Mouse (Mus musculus) hindbrain, embryonic 13.5 days (tissue): ENCODE measurements around the gene Pfkm. TPM values are rescaled to one million over a fixed set of nuclear protein-coding genes. Genes with fewer than 3 reads are reported as not detected.

Experiments
- ATAC-seq: fragments of 200-750 bp; cut with Nextera tagmentation; 2 replicates; pipeline ENCODE4 v1.8.0; 2017; ENCODE audit warnings: moderate TSS enrichment; ENCODE audit not compliant: low FRiP score
- H3K27ac ChIP-seq: fragments of 300-500 bp; sonication (generic); 2 replicates; pipeline ENCODE4 v1.5.1; 2015; ENCODE audit warnings: inconsistent platforms, mild to moderate bottlenecking, moderate library complexity
- H3K27me3 ChIP-seq: fragments of 300-500 bp; sonication (generic); 2 replicates; pipeline ENCODE4 v1.6.1; 2015; ENCODE audit warnings: mild to moderate bottlenecking, inconsistent platforms
- H3K36me3 ChIP-seq: fragments of 300-500 bp; sonication (generic); 2 replicates; pipeline ENCODE4 v1.6.1; 2015; ENCODE audit warnings: mild to moderate bottlenecking, inconsistent platforms
- H3K4me1 ChIP-seq: fragments of 300-500 bp; sonication (generic); replicated peaks from 2 replicates; pipeline ENCODE4 v1.6.1; 2015; ENCODE audit warnings: inconsistent platforms
- H3K4me2 ChIP-seq: fragments of 300-500 bp; sonication (generic); 2 replicates; pipeline ENCODE4 v1.6.1; 2015; ENCODE audit warnings: inconsistent platforms, mild to moderate bottlenecking, moderate library complexity
- H3K4me3 ChIP-seq: fragments of 300-500 bp; sonication (generic); 2 replicates; pipeline ENCODE4 v1.5.1; 2015; ENCODE audit warnings: mild to moderate bottlenecking, inconsistent platforms
- H3K9ac ChIP-seq: fragments of 300-500 bp; sonication (generic); 2 replicates; pipeline ENCODE4 v1.6.1; 2015; ENCODE audit warnings: mild to moderate bottlenecking, inconsistent platforms
- H3K9me3 ChIP-seq: fragments of 300-500 bp; sonication (generic); 2 replicates; pipeline ENCODE4 v1.6.1; 2016; ENCODE audit warnings: inconsistent platforms
- WGBS: fragments of 180-500 bp; shearing (Covaris S2); methylation state at CpG from one replicate; pipeline ENCODE4 v1.1.7; 2015; 5-methylcytosine and 5-hydroxymethylcytosine counted together
- polyA plus RNA-seq: library from polyadenylated mRNA; unstranded; fragments of >200 nt; fragmentation: Nextera tagmentation; extraction: Ambion mirVana; gene quantifications from 2 replicates; pipeline ENCODE4 v1.2.1, GENCODE M21; 2015

Gene Pfkm
- polyA plus RNA-seq, 1 experiment from 2014 or later: 70.2 TPM

DNA sequence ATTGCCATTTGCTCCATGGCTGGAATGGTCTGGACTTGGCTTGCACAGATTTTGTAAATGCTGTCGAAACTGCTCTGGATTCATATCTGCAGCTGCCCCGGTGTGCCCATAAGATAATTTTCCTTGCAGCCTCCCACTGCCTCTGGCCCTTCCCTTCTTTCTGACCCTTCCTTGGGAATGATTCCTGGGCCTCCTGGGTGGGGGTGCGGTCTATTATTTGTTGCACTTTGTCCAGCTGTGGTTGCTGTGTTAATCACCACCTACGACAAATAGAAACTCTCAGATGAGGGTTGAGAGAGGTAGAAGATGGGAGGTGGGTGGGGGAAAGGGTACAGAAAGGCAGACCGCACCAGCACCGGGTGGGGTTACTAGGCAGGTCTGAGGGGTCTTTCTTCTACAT is 14.8 kb downstream of the Pfkm start:
- no peaks in the 10 kb centered on the region for H3K9me3 ChIP-seq
- peaks cover 27% of the 10 kb centered on the region for H3K4me1 ChIP-seq
- H3K9ac ChIP-seq: 0 out of 2 replicates have a peak overlapping the region, but pooled peaks have one; percentile 86
- H3K27ac ChIP-seq: no peak overlapping the region; the same call in 1 of the 2 replicates
- no peak for ATAC-seq
- H3K36me3 ChIP-seq: peaks cover under 1% of the 10 kb centered on the region
- no peak overlapping the region for H3K4me3 ChIP-seq
- H3K27me3 ChIP-seq: no peaks in the 10 kb centered on the region
- H3K4me2 ChIP-seq: peak overlapping the region; percentile 69; the same call in 1 of the 2 replicates
- WGBS: 86% methylated on average over 6 of the region's 6 CpGs

DNA sequence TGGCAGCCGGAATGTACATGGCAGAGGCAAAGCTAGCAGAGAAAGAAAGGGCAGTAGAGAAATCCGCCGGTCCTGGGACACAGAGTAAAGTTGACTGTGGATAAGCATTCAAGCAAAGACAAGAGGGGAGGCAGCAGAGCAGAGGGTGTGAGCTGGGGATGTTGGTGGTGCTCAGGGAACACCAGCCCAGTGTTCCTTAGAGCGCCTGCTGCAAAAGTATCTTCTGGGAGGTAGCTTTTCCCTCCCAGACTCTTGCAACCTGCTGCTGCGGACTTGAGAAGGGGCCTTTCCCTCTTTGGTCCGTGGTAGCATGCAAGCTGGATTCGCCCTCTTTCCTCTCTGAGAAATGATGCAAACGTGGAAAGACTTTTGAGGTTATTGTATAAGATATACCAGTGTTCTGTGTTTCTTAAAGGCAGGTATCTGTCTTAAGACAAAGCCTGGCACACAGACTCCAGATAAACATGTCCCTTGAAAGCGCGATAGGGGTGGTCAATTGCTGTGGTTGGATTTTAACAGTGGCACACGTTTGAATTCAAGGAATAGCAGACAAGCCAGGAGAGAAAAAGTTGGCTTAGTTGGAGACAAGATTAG is 15.4 kb downstream of the Pfkm start:
- Histone ChIP-seq H3K36me3 (peaks cover 6% of the 10 kb centered on the region), H3K9ac (peak overlapping the region; percentile 86), H3K27ac (peak overlapping the region; percentile 89), H3K4me3 (peak overlapping the region; percentile 71), H3K4me2 (peak overlapping the region; percentile 69), H3K4me1 (peaks cover 27% of the 10 kb centered on the region), H3K27me3 (no peaks in the 10 kb centered on the region), H3K9me3 (no peaks in the 10 kb centered on the region)
- peak; percentile 29 for ATAC-seq
- WGBS: 37% methylated on average over 11 of the region's 11 CpGs

DNA sequence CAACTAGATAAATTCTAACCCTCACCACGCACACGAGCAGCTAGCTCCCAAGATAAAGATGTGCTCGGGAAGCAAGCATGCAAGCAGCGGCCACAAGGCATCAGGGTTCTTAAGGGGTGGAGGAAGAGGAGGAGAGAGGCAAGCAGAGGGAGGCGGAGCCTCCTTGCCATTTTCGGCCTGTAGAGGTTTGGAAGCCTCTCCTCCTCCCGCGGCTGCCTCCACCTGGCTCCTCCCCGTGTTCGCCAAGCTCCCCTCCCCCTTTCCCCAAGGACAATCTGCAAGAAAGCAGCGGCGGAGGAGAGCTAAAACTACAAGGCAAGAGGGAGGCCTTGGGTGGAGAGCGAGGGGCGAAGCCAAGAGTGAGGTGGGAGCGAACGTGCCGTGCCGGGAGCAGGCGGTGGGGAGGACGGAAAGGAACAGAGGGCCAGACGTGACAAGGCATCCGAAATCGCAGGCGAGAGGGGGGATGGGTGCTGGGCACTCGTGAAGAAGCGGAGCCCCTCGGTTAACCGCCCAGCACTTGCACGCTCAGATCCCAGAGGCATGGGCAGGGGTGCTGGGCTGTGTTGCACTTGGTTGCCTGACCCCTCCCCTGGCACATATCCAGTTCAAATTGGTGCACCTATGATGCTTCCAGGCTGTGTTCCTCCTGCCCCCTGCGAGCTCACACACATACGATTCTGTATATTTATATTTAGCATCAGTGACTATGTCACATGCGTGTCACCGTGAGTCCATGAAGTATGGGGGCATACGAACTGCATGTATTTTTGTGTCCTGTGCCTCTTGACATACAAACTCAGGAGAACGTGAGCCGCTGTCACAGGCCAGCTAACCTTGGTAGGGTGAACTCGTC is 16.1 kb downstream of the Pfkm start:
- WGBS: 3% methylated on average over 37 of the region's 37 CpGs
- peak overlapping the region; percentile 69 for H3K4me2 ChIP-seq

DNA sequence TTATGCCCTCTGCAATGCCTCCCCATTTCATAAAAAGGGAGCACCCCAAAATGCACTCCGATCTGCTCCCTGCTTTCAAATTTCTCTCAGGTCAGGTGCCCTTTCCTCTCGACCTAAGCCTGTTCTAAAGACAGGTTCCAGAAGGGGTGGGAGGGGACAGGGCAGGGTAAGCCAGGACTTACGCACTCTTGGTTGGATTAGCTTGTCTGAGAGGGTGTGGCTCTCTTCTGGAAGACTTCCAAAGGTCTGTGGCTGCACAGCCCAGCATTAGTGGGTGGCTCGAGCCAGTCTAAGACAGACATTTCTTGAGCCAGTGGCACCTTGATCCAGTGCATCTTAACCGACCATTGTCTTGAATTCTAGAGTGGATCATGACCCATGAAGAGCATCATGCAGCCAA is 19.4 kb downstream of the Pfkm start:
- Histone ChIP-seq H3K27me3 (no peaks in the 10 kb centered on the region), H3K27ac (no peak overlapping the region), H3K4me3 (no peak overlapping the region), H3K4me1 (peaks cover 27% of the 10 kb centered on the region), H3K36me3 (peaks cover 34% of the 10 kb centered on the region), H3K9ac (no peak overlapping the region), H3K9me3 (no peaks in the 10 kb centered on the region), H3K4me2 (no peak overlapping the region)
- no peak for ATAC-seq
- WGBS: 87% methylated on average over 5 of the region's 5 CpGs

More for the DNA sequence above, 16.1 kb downstream of the Pfkm start:
- Histone ChIP-seq H3K27ac (peak overlapping the region; percentile 89), H3K27me3 (no peaks in the 10 kb centered on the region), H3K9me3 (no peaks in the 10 kb centered on the region), H3K36me3 (peaks cover 8% of the 10 kb centered on the region), H3K9ac (peak overlapping the region; percentile 86), H3K4me1 (peaks cover 27% of the 10 kb centered on the region), H3K4me3 (peak overlapping the region; percentile 71)
- ATAC-seq: peak; percentile 95

DNA sequence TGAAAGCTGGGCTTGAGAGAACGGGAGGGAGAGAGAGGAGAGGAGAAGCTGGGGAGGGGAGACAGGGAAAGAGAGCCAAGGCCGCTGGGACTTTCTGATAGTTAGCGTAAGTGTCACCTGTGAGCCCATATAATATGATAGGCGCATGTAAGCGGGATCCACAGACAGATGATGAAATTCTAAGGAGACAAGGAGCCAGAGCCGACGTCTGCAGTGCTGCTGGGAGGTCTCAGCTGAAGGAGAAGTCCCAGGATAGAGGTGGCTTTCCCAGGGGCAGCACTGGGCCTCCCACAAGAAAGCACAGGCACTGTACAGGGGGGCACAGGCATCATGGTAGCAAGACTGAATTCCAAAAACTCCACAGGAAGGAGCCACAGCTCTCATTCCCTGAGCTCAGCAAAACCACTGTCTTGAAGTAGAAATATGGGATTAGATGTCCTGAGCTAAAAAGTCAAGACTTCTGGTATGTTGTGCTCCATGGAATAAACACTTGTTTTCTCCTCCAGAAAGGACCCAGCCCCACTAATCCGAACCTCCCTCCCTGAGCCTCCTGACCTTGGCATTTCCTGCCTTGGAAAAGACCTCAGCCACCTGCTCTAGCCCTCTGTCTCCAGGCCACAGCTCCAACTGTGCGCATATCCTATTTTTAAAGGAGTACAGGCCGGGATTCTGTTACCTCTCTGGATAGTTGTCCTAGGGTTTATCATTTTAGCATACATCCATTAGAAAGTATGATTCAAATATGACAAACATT is 21.9 kb downstream of the Pfkm start:
- H3K9ac ChIP-seq: no peak overlapping the region
- H3K4me1 ChIP-seq: peaks cover 12% of the 10 kb centered on the region
- no peak overlapping the region for H3K27ac ChIP-seq
- 79% methylated on average over 10 of the region's 10 CpGs for WGBS
- peaks cover 53% of the 10 kb centered on the region for H3K36me3 ChIP-seq
- H3K4me3 ChIP-seq: no peak overlapping the region
- no peak for ATAC-seq
- no peak overlapping the region for H3K4me2 ChIP-seq
- H3K27me3 ChIP-seq: no peaks in the 10 kb centered on the region
- H3K9me3 ChIP-seq: no peaks in the 10 kb centered on the region

DNA sequence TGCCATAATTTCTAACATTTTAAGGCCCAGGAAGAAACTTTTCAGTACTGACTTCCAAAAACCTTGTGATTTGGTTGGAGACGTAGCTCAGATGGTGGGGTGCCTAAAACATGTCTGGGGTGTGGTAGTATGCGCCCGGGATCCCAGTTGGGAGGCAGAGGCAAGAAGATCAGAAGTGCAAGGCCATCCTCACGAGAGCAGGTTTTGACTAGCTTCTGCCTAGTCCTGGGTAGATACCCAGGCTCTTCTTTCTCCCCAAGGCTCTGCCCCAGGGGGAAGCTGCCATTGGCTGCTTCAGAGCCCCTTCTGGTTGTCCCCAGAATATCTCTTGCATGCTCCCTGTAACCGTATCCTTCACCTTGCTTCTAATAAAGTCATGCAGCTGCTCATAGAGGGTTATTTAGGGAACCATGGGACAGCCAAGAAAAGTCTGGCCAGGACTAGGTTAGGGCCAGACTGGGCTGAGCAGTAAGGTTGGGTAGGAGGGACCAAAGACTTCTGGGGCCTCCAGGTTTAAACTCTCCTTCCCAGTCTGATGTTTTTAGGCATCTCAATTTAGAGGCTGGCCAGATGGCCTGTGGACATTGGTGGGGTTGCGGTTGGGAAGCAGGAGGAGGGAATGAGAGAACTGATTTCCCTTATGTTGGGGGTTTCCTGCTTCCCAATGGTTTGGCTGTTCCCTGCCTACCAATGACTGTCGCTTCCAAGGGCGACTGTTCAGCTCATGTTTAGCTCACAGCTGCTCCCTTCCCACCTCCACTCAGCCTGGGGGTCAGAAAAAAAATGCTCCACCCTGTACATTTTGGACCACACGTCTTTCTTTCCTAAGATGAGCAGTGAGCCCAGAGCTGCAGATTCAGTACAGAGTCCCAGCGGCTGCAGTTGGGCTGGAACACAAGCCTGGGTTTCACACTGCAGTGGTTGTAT is 22.7 kb downstream of the Pfkm start:
- no peak overlapping the region for H3K9ac ChIP-seq
- H3K36me3 ChIP-seq: peaks cover 60% of the 10 kb centered on the region
- ATAC-seq: no peak
- no peak overlapping the region for H3K27ac ChIP-seq
- no peak overlapping the region for H3K4me3 ChIP-seq
- no peak overlapping the region for H3K4me2 ChIP-seq
- no peaks in the 10 kb centered on the region for H3K27me3 ChIP-seq
- peaks cover 5% of the 10 kb centered on the region for H3K4me1 ChIP-seq
- H3K9me3 ChIP-seq: no peaks in the 10 kb centered on the region
- 87% methylated on average over 10 of the region's 10 CpGs for WGBS

DNA sequence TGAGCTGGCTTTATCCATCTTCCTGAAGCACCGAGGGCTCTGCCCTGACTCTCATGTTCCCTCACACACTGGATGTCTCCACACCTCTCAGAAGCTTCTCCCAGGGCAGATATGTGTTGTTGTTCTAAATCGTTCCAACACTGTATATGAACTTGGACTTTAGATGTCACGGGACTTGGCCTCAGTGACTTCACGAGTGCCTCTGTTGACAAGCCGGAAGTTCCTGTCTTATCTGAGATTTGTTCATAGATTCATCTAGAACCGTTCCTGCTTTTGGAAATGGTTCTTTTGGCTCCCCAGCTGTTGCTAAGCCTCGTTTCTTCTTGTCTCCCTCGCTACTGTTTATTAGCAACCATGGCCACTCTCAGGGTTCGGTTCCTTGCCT is 23.4 kb downstream of the Pfkm start:
- no peak for ATAC-seq
- H3K36me3 ChIP-seq: peaks cover 66% of the 10 kb centered on the region

DNA sequence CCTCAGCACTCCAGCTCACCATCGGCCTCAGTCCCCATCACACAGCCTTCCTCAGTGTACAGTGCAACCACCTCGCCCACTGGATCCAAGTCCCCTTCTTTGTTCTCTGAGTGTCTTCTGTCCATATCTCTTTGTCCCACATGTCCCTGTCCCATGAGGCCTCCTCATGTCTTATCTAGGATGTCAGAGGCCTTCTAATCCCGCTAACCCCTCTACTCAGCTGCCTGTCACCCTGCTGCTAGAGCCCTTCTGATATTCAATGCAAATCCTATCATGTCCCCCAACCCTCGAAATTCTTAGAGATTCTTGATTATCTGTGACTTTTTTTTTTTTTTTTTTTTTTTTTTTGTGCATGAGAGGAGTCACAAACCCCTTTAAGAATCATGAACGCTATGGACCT is 23.9 kb downstream of the Pfkm start:
- no peak overlapping the region for H3K9ac ChIP-seq
- no peak for ATAC-seq
- H3K36me3 ChIP-seq: peaks cover 72% of the 10 kb centered on the region
- no peaks in the 10 kb centered on the region for H3K27me3 ChIP-seq
- no peaks in the 10 kb centered on the region for H3K4me1 ChIP-seq
- no peak overlapping the region for H3K4me2 ChIP-seq
- no peak overlapping the region for H3K27ac ChIP-seq
- WGBS: 86% methylated on average over 5 of the region's 5 CpGs
- no peaks in the 10 kb centered on the region for H3K9me3 ChIP-seq
- no peak overlapping the region for H3K4me3 ChIP-seq

More for the DNA sequence above, 23.4 kb downstream of the Pfkm start:
- WGBS: 94% methylated on average over 9 of the region's 9 CpGs
- Histone ChIP-seq H3K4me3 (no peak overlapping the region), H3K9me3 (no peaks in the 10 kb centered on the region), H3K27me3 (no peaks in the 10 kb centered on the region), H3K9ac (no peak overlapping the region), H3K27ac (no peak overlapping the region), H3K4me1 (no peaks in the 10 kb centered on the region), H3K4me2 (no peak overlapping the region)

DNA sequence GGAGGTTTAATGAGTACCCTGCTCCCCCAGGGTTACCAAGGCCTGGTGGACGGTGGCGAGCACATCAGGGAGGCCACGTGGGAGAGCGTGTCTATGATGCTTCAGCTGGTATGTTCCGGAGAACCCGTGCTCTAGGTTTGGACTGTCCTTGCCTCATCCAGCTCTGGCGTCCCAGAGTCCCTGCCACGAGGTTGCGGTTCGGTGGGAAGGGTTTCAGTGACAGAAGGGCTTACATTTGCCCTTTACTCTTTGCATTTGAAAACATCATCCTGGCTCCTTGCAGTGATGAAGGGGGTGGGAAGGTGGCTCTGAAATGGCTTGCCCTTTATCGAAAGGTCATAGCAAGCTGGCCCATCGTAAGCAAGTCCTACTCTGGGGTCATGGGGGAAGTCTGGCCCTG is 27.0 kb downstream of the Pfkm start:
- H3K4me1 ChIP-seq: no peaks in the 10 kb centered on the region
- H3K9ac ChIP-seq: no peak overlapping the region
- H3K9me3 ChIP-seq: no peaks in the 10 kb centered on the region
- no peaks in the 10 kb centered on the region for H3K27me3 ChIP-seq
- H3K36me3 ChIP-seq: peaks cover 87% of the 10 kb centered on the region
- no peak for ATAC-seq
- 85% methylated on average over 12 of the region's 12 CpGs for WGBS
- no peak overlapping the region for H3K4me2 ChIP-seq
- H3K27ac ChIP-seq: no peak overlapping the region
- no peak overlapping the region for H3K4me3 ChIP-seq

DNA sequence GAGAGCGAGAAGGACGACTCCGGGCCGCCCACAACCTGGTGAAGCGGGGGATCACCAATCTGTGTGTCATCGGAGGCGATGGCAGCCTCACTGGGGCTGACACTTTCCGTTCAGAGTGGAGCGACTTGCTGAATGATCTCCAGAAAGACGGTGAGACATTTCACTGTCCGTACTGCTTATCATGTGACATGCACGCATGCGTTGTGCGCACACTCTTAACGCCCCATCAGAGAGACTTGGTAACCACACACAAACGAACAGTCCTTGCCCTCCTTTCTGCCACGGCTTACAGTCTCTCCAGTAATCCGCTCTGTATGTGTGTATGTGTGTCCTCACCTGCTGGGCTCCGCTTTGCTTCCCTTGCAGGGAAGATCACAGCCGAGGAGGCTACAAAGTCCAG is 28.4 kb downstream of the Pfkm start:
- Histone ChIP-seq H3K27ac (no peak overlapping the region), H3K9ac (no peak overlapping the region), H3K9me3 (no peaks in the 10 kb centered on the region), H3K36me3 (peaks cover 88% of the 10 kb centered on the region), H3K4me3 (no peak overlapping the region), H3K4me1 (no peaks in the 10 kb centered on the region), H3K27me3 (no peaks in the 10 kb centered on the region), H3K4me2 (no peak overlapping the region)
- no peak for ATAC-seq
- WGBS: 94% methylated on average over 20 of the region's 20 CpGs

DNA sequence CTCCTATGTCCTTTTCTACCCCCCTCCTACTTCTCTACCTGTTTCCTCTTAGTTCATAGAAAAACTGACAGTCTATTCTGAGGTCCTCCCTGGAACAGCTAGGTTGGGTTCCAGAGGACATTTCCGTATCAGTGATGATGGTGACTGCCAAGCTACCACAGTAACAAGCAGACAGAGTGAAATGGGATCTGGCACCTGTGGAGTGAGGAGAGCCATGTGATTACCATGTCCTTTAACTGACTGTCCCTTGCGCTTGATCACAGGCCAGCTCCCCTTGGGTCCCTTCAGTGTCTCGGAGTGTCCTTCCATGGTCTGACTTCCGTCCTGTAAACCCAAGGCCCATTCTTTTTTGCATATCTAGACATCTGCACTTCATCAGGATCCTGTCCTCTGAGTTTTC is 38.6 kb downstream of the Pfkm start:
- Histone ChIP-seq H3K9me3 (no peaks in the 10 kb centered on the region), H3K36me3 (peaks cover 98% of the 10 kb centered on the region), H3K27ac (no peak overlapping the region), H3K4me3 (no peak overlapping the region), H3K27me3 (no peaks in the 10 kb centered on the region), H3K4me2 (no peak overlapping the region), H3K9ac (no peak overlapping the region), H3K4me1 (no peaks in the 10 kb centered on the region)
- 93% methylated on average over 4 of the region's 4 CpGs for WGBS
- no peak for ATAC-seq
